Mouse (Mus musculus): ENCODE measurements around the gene Mpig6b.

DNA sequence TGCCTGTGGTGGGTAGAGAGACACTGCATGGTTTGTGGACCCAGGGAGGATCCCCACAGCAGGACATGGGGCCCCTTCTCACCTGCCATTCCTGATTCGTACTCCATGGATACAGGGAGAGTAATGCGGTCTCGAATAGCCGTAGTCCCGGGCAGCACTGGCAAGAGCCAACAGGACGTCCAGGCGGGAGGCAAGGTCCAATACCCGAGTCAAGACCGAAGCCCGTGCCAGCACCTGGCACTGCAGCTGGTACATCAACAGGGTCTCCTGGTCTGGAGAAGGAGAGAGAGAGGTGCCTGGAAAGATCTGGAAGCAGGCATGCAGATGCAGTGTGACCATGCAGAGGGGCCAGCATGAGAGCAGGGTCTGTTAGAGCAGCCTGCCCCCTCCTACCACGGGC, 34.7 kb downstream of the Mpig6b start:
- TF ChIP-seq POLR2A (IDR thresholded peaks at IDR 0.05; ENCODE audit: borderline replicate concordance, extremely low read depth, insufficient read depth, insufficient read length, poor library complexity, severe bottlenecking) (no peak), CTCF (IDR thresholded peaks at IDR 0.05; ENCODE audit: borderline replicate concordance, extremely low read depth, insufficient read depth, insufficient read length) (no peak)

Data from brain, embryonic 14.5 days (tissue).